Mouse (Mus musculus): Measurements from ENCODE around the gene Hagh.

DNA sequence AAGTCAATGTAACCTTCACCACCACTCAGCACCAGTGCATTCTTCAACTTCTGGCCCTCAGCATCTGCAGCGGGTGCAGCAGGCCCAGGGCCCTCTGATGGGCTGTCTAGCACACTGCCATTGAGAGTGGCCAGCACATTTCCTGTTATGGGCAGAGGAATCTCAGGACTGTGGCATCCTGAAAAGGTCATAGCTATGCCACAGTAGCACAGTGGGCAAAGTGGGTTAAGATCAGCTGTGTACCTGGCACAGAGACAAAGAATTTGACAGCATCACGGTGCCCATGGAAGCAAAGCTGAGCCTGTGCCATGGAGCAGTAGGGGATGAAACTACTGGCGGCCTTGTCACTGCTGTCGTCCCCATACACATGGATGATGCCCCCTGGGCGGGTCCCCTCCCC, 59.2 kb downstream of the Hagh start:
- TF ChIP-seq POLR2A (IDR thresholded peaks at IDR 0.05; ENCODE audit: insufficient read depth, low read depth, low read length) = no peak
- TF ChIP-seq CTCF (IDR thresholded peaks at IDR 0.05; ENCODE audit: insufficient read depth, low read depth, low read length) = no peak
